Mouse (Mus musculus): Measurements from ENCODE around the gene Hist1h3a. TPM values are rescaled to one million over a fixed set of nuclear protein-coding genes. Genes with fewer than 3 reads are reported as not detected.

Hist1h3a gene
- polyA plus RNA-seq (2015; fragmentation: Illumina TruSeq; extraction: RNeasy Lipid Tissue Mini Kit (QIAGEN cat#74804); ENCODE audit: insufficient read depth, low replicate concordance): not detected

DNA sequence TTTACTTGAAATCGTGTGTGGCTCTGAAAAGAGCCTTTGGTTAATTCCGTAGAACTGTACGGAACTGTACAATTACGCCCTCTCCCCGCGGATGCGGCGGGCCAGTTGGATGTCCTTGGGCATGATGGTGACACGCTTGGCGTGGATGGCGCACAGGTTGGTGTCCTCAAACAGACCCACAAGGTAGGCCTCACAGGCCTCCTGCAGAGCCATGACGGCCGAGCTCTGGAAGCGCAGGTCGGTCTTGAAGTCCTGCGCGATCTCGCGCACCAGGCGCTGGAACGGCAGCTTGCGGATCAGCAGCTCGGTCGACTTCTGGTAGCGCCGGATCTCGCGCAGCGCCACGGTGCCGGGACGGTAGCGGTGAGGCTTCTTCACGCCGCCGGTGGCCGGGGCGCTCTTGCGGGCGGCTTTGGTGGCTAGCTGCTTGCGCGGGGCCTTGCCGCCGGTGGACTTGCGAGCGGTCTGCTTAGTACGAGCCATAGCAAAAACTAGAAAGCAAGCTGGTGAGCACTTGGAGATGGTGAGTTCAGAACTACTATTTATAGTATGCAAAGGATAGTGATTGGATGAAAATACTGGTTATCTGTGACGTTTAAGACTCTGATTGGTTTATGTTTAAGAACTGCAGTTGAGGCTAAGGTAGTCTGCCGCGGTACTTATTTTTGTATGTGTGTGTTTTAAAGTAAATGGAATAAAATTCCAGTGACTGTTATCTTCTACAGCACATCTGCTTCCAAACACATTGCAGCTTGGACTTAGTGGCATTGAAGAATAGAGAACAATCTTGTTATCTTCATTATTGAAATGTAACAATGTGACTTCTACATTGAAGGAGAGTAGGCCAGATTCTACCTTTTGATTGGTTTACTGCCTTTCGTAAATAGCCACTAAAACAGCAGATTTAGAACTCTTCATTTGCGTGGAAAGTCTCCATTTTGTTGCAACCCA is at the start of gene Hist1h3a:
Gene Hist1h3a, minus strand, starts transcription at position 516 of the 951 bp plus-strand sequence.

DNA sequence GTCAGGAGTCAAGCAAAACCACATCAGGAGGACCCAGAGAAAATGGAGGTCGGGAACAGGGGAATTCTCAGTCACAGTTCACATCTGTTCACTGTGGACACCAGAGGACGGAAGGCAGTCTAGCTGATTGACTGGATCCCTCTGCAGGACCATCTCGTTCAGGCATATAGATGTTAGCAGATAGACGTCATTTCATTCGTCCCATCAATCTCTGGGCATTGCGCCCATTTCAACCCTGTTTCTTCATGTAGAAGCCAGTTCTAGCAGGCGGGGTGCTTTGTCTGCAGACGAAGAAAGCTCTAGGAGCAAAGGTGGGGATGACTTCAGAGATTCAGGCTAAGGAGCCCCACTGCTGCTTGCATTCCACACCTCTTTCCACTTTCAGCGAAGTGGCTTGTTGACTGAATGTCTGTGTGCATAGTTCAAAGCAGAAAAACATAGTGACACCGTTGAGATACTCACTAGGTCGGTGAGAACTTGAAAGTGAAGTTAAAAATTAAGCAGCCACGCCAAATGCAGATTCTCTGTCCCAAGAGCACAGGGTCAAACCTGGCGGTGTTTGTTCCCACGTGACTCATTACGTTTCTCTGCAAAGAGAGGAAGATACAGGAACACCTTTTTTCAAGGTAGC is 44.4 kb upstream of the Hist1h3a start, which contains the start of gene Slc17a2:
Gene Slc17a2, plus strand, starts transcription at position 572 of the 631 bp plus-strand sequence.

DNA sequence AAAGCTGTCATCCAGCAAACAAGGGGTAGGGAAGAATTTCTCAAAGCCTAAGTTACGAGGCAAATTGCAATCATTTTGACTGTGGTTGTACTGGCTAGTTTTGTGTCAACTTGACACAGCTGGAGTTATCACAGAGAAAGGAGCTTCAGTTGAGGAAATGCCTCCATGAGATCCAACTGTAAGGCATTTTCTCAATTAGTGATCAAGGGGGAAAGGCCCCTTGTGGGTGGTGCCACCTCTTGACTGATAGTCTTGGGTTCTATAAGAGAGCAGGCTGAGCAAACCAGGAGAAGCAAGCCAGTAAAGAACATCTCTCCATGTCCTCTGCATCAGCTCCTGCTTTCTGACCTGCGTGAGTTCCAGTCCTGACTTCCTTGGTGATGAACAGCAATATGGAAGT is 7.4 kb upstream of the Hist1h3a start, which contains the start of gene Trim38:
Gene Trim38, plus strand, starts transcription at position 301 of the 400 bp plus-strand sequence.

DNA sequence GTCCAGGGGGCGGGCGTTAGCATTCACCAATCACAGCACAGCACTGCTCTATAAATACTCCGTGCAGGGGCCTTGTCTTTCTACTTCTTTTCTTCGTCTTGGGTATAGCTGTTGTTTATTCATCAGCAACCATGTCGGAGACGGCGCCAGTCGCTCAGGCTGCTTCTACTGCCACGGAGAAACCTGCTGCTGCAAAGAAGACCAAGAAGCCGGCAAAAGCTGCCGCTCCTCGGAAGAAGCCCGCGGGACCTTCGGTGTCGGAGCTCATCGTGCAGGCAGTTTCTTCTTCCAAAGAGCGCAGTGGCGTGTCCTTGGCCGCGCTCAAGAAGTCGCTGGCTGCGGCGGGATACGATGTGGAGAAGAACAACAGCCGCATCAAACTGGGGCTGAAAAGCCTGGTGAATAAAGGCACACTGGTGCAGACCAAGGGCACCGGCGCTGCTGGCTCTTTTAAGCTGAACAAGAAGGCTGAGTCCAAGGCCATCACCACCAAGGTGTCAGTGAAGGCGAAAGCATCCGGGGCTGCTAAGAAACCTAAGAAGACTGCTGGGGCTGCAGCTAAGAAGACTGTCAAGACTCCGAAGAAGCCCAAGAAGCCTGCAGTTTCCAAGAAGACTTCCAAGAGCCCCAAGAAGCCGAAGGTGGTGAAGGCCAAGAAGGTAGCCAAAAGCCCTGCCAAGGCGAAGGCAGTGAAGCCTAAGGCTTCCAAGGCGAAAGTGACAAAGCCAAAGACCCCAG is 1.6 kb upstream of the Hist1h3a start, which contains the start of gene Hist1h1a:
Gene Hist1h1a, plus strand, starts transcription at position 81 of the 738 bp plus-strand sequence.

DNA sequence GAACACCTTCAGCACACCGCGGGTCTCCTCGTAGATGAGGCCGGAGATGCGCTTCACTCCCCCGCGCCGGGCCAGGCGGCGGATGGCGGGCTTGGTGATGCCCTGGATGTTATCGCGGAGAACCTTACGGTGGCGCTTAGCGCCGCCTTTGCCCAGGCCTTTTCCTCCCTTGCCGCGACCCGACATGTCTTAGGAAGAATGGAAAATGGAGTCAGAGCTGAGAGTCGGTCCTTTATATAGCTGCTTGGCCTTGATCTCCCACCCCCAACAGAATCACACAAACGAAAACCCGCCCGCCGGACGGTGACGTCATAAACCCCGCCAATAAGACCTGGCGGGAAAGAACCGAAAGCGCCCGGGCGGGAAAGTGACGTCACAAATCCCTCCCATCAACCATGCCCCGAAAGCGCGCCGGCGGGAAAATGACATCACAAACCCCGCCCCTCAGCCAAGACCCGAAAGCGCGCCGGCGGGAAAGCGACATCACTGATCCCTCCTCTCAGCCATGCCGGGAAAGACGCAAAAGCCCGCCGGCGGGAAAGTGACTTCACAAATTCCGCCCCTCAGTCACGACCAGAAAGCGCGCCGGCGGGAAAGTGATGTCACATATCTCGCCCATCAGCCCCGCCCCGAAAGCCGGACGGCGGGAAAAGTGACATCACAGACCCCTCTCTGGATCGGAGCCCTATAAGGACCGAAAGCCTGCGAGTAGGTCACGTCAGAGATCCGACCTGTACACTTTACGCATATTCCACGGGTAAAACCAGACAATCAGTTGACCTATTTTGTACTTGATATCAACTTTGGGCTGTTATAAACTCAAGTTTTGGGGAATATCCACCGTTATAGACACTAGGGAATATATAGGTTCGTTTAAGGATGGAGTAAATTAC is 968 bp downstream of the Hist1h3a start, which contains the start of gene Hist1h4a:
Gene Hist1h4a, minus strand, starts transcription at position 259 of the 893 bp plus-strand sequence.

DNA sequence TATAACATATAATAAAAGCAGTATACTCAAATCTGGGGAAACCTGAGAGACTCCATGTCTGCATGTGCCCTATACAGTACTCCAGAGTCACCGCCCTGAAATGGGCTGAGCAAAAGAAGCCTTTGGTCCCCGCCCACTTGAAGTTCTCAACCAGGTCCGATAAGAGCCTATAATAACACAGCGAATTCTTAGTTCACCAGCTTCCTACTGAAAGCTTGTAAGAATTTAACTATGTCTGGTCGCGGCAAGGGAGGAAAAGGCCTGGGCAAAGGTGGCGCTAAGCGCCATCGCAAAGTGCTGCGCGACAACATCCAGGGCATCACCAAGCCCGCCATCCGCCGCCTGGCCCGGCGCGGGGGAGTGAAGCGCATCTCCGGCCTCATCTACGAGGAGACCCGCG is 5.4 kb downstream of the Hist1h3a start, which contains the start of gene Hist1h4b:
Gene Hist1h4b, plus strand, starts transcription at position 224 of the 400 bp plus-strand sequence.

DNA sequence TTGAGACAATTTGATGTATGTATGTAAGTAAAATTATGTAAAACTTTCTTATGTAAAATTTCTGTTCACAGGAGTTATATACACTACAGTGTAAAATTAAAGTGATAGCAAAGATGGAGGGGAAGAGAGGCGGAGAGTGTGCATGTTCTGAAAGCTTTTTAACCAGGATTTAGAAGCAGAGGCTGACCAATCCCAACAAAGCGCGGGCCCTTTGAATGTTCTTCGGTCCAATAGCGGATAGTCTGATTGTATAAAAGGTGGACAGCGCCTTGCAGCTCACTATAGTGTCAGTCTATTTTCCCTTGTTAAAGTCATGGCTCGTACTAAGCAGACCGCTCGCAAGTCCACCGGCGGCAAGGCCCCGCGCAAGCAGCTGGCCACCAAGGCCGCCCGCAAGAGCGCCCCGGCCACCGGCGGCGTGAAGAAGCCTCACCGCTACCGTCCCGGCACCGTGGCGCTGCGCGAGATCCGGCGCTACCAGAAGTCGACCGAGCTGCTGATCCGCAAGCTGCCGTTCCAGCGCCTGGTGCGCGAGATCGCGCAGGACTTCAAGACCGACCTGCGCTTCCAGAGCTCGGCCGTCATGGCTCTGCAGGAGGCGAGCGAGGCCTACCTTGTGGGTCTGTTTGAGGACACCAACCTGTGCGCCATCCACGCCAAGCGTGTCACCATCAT is 10.0 kb downstream of the Hist1h3a start, which contains the start of gene Hist1h3b:
Gene Hist1h3b, plus strand, starts transcription at position 201 of the 675 bp plus-strand sequence.

DNA sequence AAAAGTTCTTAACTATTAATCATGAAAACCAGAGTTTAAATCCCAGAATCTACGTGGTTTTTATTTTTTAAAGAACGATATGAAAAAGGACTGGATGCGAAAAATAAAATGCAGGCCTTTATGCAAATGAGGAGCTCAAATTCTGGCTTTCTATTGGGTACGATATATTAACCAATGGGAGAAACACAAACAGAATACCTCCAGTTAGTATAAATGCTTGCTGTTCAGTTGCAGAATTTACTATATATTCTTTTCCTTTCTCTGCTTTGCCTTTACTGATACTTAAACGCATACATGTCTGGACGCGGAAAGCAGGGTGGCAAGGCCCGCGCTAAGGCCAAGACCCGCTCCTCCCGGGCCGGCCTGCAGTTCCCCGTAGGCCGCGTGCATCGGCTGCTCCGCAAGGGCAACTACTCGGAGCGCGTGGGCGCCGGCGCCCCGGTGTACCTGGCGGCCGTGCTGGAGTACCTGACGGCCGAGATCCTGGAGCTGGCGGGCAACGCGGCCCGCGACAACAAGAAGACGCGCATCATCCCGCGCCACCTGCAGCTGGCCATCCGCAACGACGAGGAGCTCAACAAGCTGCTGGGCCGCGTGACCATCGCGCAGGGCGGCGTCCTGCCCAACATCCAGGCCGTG is 11.2 kb downstream of the Hist1h3a start, which contains the start of gene Hist1h2ab:
Gene Hist1h2ab, plus strand, starts transcription at position 288 of the 639 bp plus-strand sequence.

DNA sequence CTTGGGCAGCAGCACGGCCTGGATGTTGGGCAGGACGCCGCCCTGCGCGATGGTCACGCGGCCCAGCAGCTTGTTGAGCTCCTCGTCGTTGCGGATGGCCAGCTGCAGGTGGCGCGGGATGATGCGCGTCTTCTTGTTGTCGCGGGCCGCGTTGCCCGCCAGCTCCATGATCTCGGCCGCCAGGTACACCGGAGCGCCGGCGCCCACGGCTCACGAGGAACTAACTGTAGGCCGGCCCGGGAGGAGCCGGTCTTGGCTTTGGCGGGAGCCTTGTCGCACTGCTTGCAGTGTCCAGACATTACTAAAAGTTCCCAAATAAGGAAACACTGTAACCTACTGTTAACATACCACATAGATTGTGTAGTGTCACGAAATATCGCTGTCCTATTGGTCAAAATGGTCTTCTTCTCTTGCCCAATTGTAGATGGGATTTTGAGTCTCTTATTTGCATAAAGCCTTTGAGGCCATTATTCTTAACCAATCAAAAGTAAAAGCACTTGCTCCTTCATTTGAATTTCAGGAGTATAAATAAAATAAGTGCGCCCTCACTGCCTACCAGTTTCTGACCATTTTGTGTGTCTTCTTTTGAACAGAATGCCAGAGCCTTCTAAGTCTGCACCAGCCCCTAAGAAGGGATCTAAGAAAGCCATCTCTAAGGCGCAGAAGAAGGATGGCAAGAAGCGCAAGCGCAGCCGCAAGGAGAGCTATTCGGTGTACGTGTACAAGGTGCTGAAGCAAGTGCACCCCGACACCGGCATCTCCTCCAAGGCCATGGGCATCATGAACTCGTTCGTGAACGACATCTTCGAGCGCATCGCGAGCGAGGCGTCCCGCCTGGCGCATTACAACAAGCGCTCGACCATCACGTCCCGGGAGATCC is 15.7 kb downstream of the Hist1h3a start, which contains the start of gene Hist1h2bb:
Gene Hist1h2bb, plus strand, starts transcription at position 534 of the 880 bp plus-strand sequence.

DNA sequence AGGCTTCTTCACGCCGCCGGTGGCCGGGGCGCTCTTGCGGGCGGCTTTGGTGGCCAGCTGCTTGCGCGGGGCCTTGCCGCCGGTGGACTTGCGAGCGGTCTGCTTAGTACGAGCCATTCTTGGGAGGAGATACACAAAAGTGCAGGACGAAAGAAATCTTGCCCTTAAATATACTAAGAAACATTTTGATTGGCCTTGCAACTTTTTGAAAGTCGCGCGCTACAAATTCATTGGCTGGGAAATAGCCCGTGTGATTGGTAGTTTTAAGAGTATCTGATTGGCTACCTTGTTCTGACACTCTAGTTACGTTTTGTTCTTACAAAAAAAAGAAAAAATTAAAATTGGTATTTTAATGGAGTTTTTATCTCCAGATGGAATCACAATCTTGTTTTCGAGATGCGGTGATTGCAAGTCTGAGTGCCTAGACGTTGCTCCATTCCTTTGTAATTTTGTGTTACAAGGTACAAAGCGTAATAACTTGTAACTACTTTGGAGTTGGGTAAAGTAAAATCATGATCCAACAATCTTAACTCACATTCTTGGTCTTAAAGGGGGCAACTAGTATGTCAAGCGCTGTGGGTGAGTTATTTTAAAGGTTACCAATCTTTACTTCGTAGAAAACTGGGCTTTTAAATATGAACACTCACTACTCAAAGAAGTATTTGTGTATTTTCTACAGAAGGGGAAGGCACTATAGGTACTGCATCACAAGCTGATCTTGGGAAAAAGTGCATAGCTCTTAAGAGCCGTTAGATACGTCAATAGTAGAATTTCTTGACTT is 16.6 kb downstream of the Hist1h3a start, which contains the start of gene Hist1h3c:
Gene Hist1h3c, minus strand, starts transcription at position 222 of the 781 bp plus-strand sequence.

DNA sequence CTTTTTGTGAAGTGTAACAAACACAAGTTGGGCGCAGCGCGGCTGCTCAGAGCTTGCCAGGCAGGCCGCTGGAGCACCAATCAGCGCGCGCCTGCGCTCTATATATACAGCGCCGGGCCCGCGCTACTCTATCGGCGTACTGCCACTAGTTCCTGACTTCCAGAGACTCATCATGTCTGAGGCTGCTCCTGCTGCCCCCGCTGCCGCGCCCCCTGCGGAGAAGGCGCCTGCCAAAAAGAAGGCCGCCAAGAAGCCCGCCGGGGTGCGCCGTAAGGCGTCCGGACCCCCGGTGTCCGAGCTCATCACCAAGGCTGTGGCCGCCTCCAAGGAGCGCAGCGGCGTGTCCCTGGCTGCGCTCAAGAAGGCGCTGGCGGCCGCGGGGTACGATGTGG is 23.5 kb downstream of the Hist1h3a start, which contains the start of gene Hist1h1c:
Gene Hist1h1c, plus strand, starts transcription at position 132 of the 392 bp plus-strand sequence.

Other genes with a start within 250 kb of the Hist1h3a start
- not detected for gene Hist1h4h, start 231.3 kb downstream of the Hist1h3a start, polyA plus RNA-seq (2015; fragmentation: Illumina TruSeq; extraction: RNeasy Lipid Tissue Mini Kit (QIAGEN cat#74804); ENCODE audit: insufficient read depth, low replicate concordance)
- gene Hist1h2af, start 228.5 kb downstream of the Hist1h3a start, polyA plus RNA-seq (2015; fragmentation: Illumina TruSeq; extraction: RNeasy Lipid Tissue Mini Kit (QIAGEN cat#74804); ENCODE audit: insufficient read depth, low replicate concordance): not detected
- gene Hist1h3g, start 227.0 kb downstream of the Hist1h3a start, polyA plus RNA-seq (2015; fragmentation: Illumina TruSeq; extraction: RNeasy Lipid Tissue Mini Kit (QIAGEN cat#74804); ENCODE audit: insufficient read depth, low replicate concordance): not detected
- gene Hist1h2bh, start 219.0 kb downstream of the Hist1h3a start, polyA plus RNA-seq (2015; fragmentation: Illumina TruSeq; extraction: RNeasy Lipid Tissue Mini Kit (QIAGEN cat#74804); ENCODE audit: insufficient read depth, low replicate concordance): 0.36 TPM
- not detected for gene Hist1h3f, start 218.3 kb downstream of the Hist1h3a start, polyA plus RNA-seq (2015; fragmentation: Illumina TruSeq; extraction: RNeasy Lipid Tissue Mini Kit (QIAGEN cat#74804); ENCODE audit: insufficient read depth, low replicate concordance)
- not detected for gene Hist1h4f, start 210.7 kb downstream of the Hist1h3a start, polyA plus RNA-seq (2015; fragmentation: Illumina TruSeq; extraction: RNeasy Lipid Tissue Mini Kit (QIAGEN cat#74804); ENCODE audit: insufficient read depth, low replicate concordance)
- 0.11 TPM for gene Hist1h1d, start 209.1 kb downstream of the Hist1h3a start, polyA plus RNA-seq (2015; fragmentation: Illumina TruSeq; extraction: RNeasy Lipid Tissue Mini Kit (QIAGEN cat#74804); ENCODE audit: insufficient read depth, low replicate concordance)
- gene Hist1h3e, start 200.0 kb downstream of the Hist1h3a start, polyA plus RNA-seq (2015; fragmentation: Illumina TruSeq; extraction: RNeasy Lipid Tissue Mini Kit (QIAGEN cat#74804); ENCODE audit: insufficient read depth, low replicate concordance): not detected
- 0.52 TPM for gene Hist1h2ae, start 191.2 kb downstream of the Hist1h3a start, polyA plus RNA-seq (2015; fragmentation: Illumina TruSeq; extraction: RNeasy Lipid Tissue Mini Kit (QIAGEN cat#74804); ENCODE audit: insufficient read depth, low replicate concordance)
- 1.1 TPM for gene Hist1h2bg, start 191.0 kb downstream of the Hist1h3a start, polyA plus RNA-seq (2015; fragmentation: Illumina TruSeq; extraction: RNeasy Lipid Tissue Mini Kit (QIAGEN cat#74804); ENCODE audit: insufficient read depth, low replicate concordance)
- gene Hist1h2bf, start 188.2 kb downstream of the Hist1h3a start, polyA plus RNA-seq (2015; fragmentation: Illumina TruSeq; extraction: RNeasy Lipid Tissue Mini Kit (QIAGEN cat#74804); ENCODE audit: insufficient read depth, low replicate concordance): not detected
- gene Hist1h2ad, start 188.0 kb downstream of the Hist1h3a start, polyA plus RNA-seq (2015; fragmentation: Illumina TruSeq; extraction: RNeasy Lipid Tissue Mini Kit (QIAGEN cat#74804); ENCODE audit: insufficient read depth, low replicate concordance): not detected
- gene Hist1h3d, start 186.6 kb downstream of the Hist1h3a start, polyA plus RNA-seq (2015; fragmentation: Illumina TruSeq; extraction: RNeasy Lipid Tissue Mini Kit (QIAGEN cat#74804); ENCODE audit: insufficient read depth, low replicate concordance): 0.39 TPM
- not detected for gene Hist1h4d, start 180.8 kb downstream of the Hist1h3a start, polyA plus RNA-seq (2015; fragmentation: Illumina TruSeq; extraction: RNeasy Lipid Tissue Mini Kit (QIAGEN cat#74804); ENCODE audit: insufficient read depth, low replicate concordance)
- 3.3 TPM for gene Hist1h2be, start 141.3 kb downstream of the Hist1h3a start, polyA plus RNA-seq (2015; fragmentation: Illumina TruSeq; extraction: RNeasy Lipid Tissue Mini Kit (QIAGEN cat#74804); ENCODE audit: insufficient read depth, low replicate concordance)
- gene Hist1h1e, start 139.8 kb downstream of the Hist1h3a start, polyA plus RNA-seq (2015; fragmentation: Illumina TruSeq; extraction: RNeasy Lipid Tissue Mini Kit (QIAGEN cat#74804); ENCODE audit: insufficient read depth, low replicate concordance): 0.40 TPM
- gene Hist1h2ac, start 78.4 kb downstream of the Hist1h3a start, polyA plus RNA-seq (2015; fragmentation: Illumina TruSeq; extraction: RNeasy Lipid Tissue Mini Kit (QIAGEN cat#74804); ENCODE audit: insufficient read depth, low replicate concordance): 0.75 TPM
- gene Hist1h2bc, start 78.2 kb downstream of the Hist1h3a start, polyA plus RNA-seq (2015; fragmentation: Illumina TruSeq; extraction: RNeasy Lipid Tissue Mini Kit (QIAGEN cat#74804); ENCODE audit: insufficient read depth, low replicate concordance): 19.4 TPM
- not detected for gene Hist1h1t, start 66.6 kb downstream of the Hist1h3a start, polyA plus RNA-seq (2015; fragmentation: Illumina TruSeq; extraction: RNeasy Lipid Tissue Mini Kit (QIAGEN cat#74804); ENCODE audit: insufficient read depth, low replicate concordance)
- gene Hist1h4c, start 63.9 kb downstream of the Hist1h3a start, polyA plus RNA-seq (2015; fragmentation: Illumina TruSeq; extraction: RNeasy Lipid Tissue Mini Kit (QIAGEN cat#74804); ENCODE audit: insufficient read depth, low replicate concordance): not detected
- gene Hfe, start 51.5 kb downstream of the Hist1h3a start, polyA plus RNA-seq (2015; fragmentation: Illumina TruSeq; extraction: RNeasy Lipid Tissue Mini Kit (QIAGEN cat#74804); ENCODE audit: insufficient read depth, low replicate concordance): 28.5 TPM
- gene Hist1h1c, start 23.6 kb downstream of the Hist1h3a start, polyA plus RNA-seq (2015; fragmentation: Illumina TruSeq; extraction: RNeasy Lipid Tissue Mini Kit (QIAGEN cat#74804); ENCODE audit: insufficient read depth, low replicate concordance): 26.6 TPM
- not detected for gene Hist1h3c, start 16.8 kb downstream of the Hist1h3a start, polyA plus RNA-seq (2015; fragmentation: Illumina TruSeq; extraction: RNeasy Lipid Tissue Mini Kit (QIAGEN cat#74804); ENCODE audit: insufficient read depth, low replicate concordance)
- gene Hist1h2bb, start 15.7 kb downstream of the Hist1h3a start, polyA plus RNA-seq (2015; fragmentation: Illumina TruSeq; extraction: RNeasy Lipid Tissue Mini Kit (QIAGEN cat#74804); ENCODE audit: insufficient read depth, low replicate concordance): not detected
- gene Hist1h2ab, start 11.3 kb downstream of the Hist1h3a start, polyA plus RNA-seq (2015; fragmentation: Illumina TruSeq; extraction: RNeasy Lipid Tissue Mini Kit (QIAGEN cat#74804); ENCODE audit: insufficient read depth, low replicate concordance): not detected
- gene Hist1h3b, start 10.1 kb downstream of the Hist1h3a start, polyA plus RNA-seq (2015; fragmentation: Illumina TruSeq; extraction: RNeasy Lipid Tissue Mini Kit (QIAGEN cat#74804); ENCODE audit: insufficient read depth, low replicate concordance): not detected
- not detected for gene Hist1h4b, start 5.4 kb downstream of the Hist1h3a start, polyA plus RNA-seq (2015; fragmentation: Illumina TruSeq; extraction: RNeasy Lipid Tissue Mini Kit (QIAGEN cat#74804); ENCODE audit: insufficient read depth, low replicate concordance)
- gene Hist1h4a, start 1.2 kb downstream of the Hist1h3a start, polyA plus RNA-seq (2015; fragmentation: Illumina TruSeq; extraction: RNeasy Lipid Tissue Mini Kit (QIAGEN cat#74804); ENCODE audit: insufficient read depth, low replicate concordance): not detected
- not detected for gene Hist1h1a, start 1.3 kb upstream of the Hist1h3a start, polyA plus RNA-seq (2015; fragmentation: Illumina TruSeq; extraction: RNeasy Lipid Tissue Mini Kit (QIAGEN cat#74804); ENCODE audit: insufficient read depth, low replicate concordance)
- gene Trim38, start 7.5 kb upstream of the Hist1h3a start, polyA plus RNA-seq (2015; fragmentation: Illumina TruSeq; extraction: RNeasy Lipid Tissue Mini Kit (QIAGEN cat#74804); ENCODE audit: insufficient read depth, low replicate concordance): not detected
- not detected for gene Slc17a2, start 44.6 kb upstream of the Hist1h3a start, polyA plus RNA-seq (2015; fragmentation: Illumina TruSeq; extraction: RNeasy Lipid Tissue Mini Kit (QIAGEN cat#74804); ENCODE audit: insufficient read depth, low replicate concordance)
- not detected for gene Slc17a3, start 77.0 kb upstream of the Hist1h3a start, polyA plus RNA-seq (2015; fragmentation: Illumina TruSeq; extraction: RNeasy Lipid Tissue Mini Kit (QIAGEN cat#74804); ENCODE audit: insufficient read depth, low replicate concordance)
- not detected for gene Slc17a1, start 105.4 kb upstream of the Hist1h3a start, polyA plus RNA-seq (2015; fragmentation: Illumina TruSeq; extraction: RNeasy Lipid Tissue Mini Kit (QIAGEN cat#74804); ENCODE audit: insufficient read depth, low replicate concordance)
- gene Slc17a4, start 152.6 kb upstream of the Hist1h3a start, polyA plus RNA-seq (2015; fragmentation: Illumina TruSeq; extraction: RNeasy Lipid Tissue Mini Kit (QIAGEN cat#74804); ENCODE audit: insufficient read depth, low replicate concordance): not detected
- gene Hist1h2ba, start 171.8 kb upstream of the Hist1h3a start, polyA plus RNA-seq (2015; fragmentation: Illumina TruSeq; extraction: RNeasy Lipid Tissue Mini Kit (QIAGEN cat#74804); ENCODE audit: insufficient read depth, low replicate concordance): not detected
- gene Hist1h2aa, start 172.1 kb upstream of the Hist1h3a start, polyA plus RNA-seq (2015; fragmentation: Illumina TruSeq; extraction: RNeasy Lipid Tissue Mini Kit (QIAGEN cat#74804); ENCODE audit: insufficient read depth, low replicate concordance): not detected
- not detected for gene Scgn, start 228.8 kb upstream of the Hist1h3a start, polyA plus RNA-seq (2015; fragmentation: Illumina TruSeq; extraction: RNeasy Lipid Tissue Mini Kit (QIAGEN cat#74804); ENCODE audit: insufficient read depth, low replicate concordance)